Mouse (Mus musculus): Measurements from ENCODE around the gene Krr1.

DNA sequence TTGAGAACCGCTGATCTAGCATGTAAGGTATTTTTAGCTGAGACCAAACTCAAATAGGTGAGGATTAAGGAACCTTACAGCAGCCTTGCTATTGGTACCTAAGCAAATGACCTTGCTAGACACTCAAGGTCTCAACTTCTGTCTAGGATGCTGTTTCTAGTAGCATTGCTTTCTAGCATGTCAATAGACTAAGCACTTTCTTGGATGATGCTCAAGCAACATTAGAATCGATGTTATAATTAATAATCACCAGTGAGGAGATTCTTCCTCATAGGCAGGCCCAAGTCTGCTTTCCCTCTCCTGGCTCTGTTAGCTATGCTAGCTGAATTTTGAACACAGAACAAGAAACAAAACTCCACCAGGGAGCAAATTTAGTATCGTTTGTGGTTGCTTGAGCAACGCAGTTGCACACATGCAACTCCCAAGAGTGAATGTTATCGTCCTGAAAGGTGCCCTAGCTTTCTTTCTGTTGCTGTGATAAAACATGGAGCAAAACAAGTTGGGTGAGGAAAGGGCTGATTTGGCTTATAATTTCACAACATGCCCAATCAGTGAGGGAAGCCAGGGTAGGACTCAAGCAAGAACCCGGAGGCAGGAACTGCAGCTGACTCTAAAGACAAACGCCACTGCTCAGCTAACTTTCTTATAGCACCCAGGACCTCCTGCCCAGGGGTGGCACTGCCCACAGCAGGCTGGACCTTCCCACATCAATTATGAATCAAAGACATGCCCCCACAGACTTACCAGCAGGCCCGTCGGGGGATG lies 29.5 kb downstream of the Krr1 start:
- TF ChIP-seq POLR2A (IDR thresholded peaks at IDR 0.05; ENCODE audit: extremely low read depth, insufficient read depth, low read length) (no peak), CTCF (IDR thresholded peaks at IDR 0.05; ENCODE audit: low read depth, low read length) (no peak)

Data from liver, adult 2 months (tissue).